24 mouse cellular contexts compared by ENCODE assay signal in genomic region chr1:84357216-84357615, GRCm38 (mm10). TPM values are rescaled to one million over a fixed set of nuclear protein-coding genes. Genes with fewer than 3 reads are reported as not detected.
DNase-seq lines count a peak whose midpoint lies in the region; ATAC-seq and TF ChIP-seq lines count a peak whose summit lies in the region.
"Had no signal": no experiment of that assay in that cellular context is flagged by ENCODE, and none has a peak within 500 bp of the region (broad histone marks: within the 10 kb centered on the region; RNA-seq: fewer than 3 reads in every experiment).

No protein-coding gene starts in this region.

- H3K36me3 ChIP-seq in heart, adult 2 months (ENCODE audit: control insufficient read depth, insufficient read depth, low read length) = no peaks in the 10 kb centered on the region
- H3K36me3 ChIP-seq in macrophage (ENCODE audit: inconsistent target) = no peaks in the 10 kb centered on the region
- H3K36me3 ChIP-seq: G1E had no signal

- no peak for TF ChIP-seq CTCF in heart, adult 2 months (IDR thresholded peaks at IDR 0.05)

- no peak for TF ChIP-seq POLR2A in heart, adult 2 months (IDR thresholded peaks at IDR 0.05; ENCODE audit: insufficient read depth, low read depth, low read length)

- DNase-seq in frontal cortex, postnatal 25 days (ENCODE audit: low spot score in 2 of 2) = no peak
- peak; percentile 58 for DNase-seq in heart, adult 11 months
- no peak for DNase-seq in heart, adult 2 months
- peak; percentile 60 for DNase-seq in brain, adult 2 months (ENCODE audit: low read depth, low spot score)
- no peak for DNase-seq in gastrocnemius, postnatal 4 days (ENCODE audit: low spot score in 2 of 2)
- no peak for DNase-seq in cerebellum, postnatal 14 days
- DNase-seq: adrenal gland, adult 2 months; adrenal gland, adult 8-10 months; adrenal gland, postnatal 10 days; adrenal gland, postnatal 14 days; adrenal gland, postnatal 25 days; adrenal gland, postnatal 36 days; B cell, adult 2 months; cerebellum, adult 11 months; cerebellum, adult 11-12 months; cerebellum, adult 18-20 months had no signal

- intact Hi-C loops in heart, adult 2 months (cut with DNase I) = no loop called here

- peak; percentile 64 for ATAC-seq in frontal cortex, adult (ENCODE audit: low TSS enrichment)
- ATAC-seq: activated CD4-positive, CD25-positive, alpha-beta regulatory T cell, adult 4 months; CD4-positive, CD25-positive, alpha-beta regulatory T cell, adult 4 months; Patski had no signal

- TF ChIP-seq EP300 in heart, adult 2 months (IDR thresholded peaks at IDR 0.05; ENCODE audit: insufficient read depth, low read depth, low read length) = no peak

- peaks cover 6% of the 10 kb centered on the region for H3K4me1 ChIP-seq in heart, adult 2 months (ENCODE audit: control insufficient read depth, insufficient read depth, low read length)

- WGBS in heart, adult 2 months = 81% methylated on average over 5 of the region's 5 CpGs
- WGBS in macrophage (ENCODE audit: missing documents) = 75% methylated on average over 5 of the region's 5 CpGs

- no peak overlapping the region for H3K27ac ChIP-seq in heart, adult 2 months
- peak overlapping the region; percentile 37 for H3K27ac ChIP-seq in macrophage

- no peak overlapping the region for H3K4me3 ChIP-seq in heart, adult 2 months
- H3K4me3 ChIP-seq in macrophage (ENCODE audit: inconsistent target) = no peak overlapping the region

- H3K9ac ChIP-seq in heart, adult 2 months (ENCODE audit: low read depth, low read length) = no peak overlapping the region

- no peaks in the 10 kb centered on the region for H3K79me2 ChIP-seq in heart, adult 2 months (replicated peaks; ENCODE audit: control insufficient read depth, insufficient read depth, low read length)
- 0 out of 2 replicates have a peak, but pooled peaks cover 10% of the 10 kb centered on the region for H3K79me2 ChIP-seq in macrophage (ENCODE audit: inconsistent target)

- no peaks in the 10 kb centered on the region for H3K27me3 ChIP-seq in heart, adult 2 months (ENCODE audit: control insufficient read depth, insufficient read depth, low read length)
- H3K27me3 ChIP-seq: CH12.LX, Patski had no signal

RNA-seq across cellular contexts. Expression of gene Pid1, which starts 6.8 kb away (rescaled TPM):
- 1 to 10 TPM; 8.9 to 9.4 TPM for total RNA-seq in heart, adult 2 months (2021)
- 9.1 and 9.5 TPM in 2 replicates for polyA plus RNA-seq in heart, adult 2 months (2012; rRNA removed)
- total RNA-seq in macrophage (2018; cell fraction: chromatin; rRNA removed) = 100 to 1,000 TPM; 298 to 910 (median 469) TPM
- total RNA-seq in macrophage (2018; cell fraction: cytosol; rRNA removed) = 100 to 1,000 TPM in 15 of 26 experiments, 10 to 100 TPM in 11; 81.2 to 152 (median 112) TPM
- 1,000 to 10,000 TPM in 1 of 26 experiments, 100 to 1,000 TPM in 25; 194 to 1,029 (median 383) TPM for total RNA-seq in macrophage (2018; cell fraction: nucleus; rRNA removed)
- 107 to 216 TPM (median 113 TPM) in 3 replicates for polyA plus RNA-seq in macrophage (2018)
- 10 to 100 TPM; 29.1 to 33.9 TPM for total RNA-seq in gastrocnemius, postnatal 4 days (2021)
- total RNA-seq: CH12.LX, MEL had no signal
- polyA plus RNA-seq: G1E had no signal

Comparison
In these comparisons a context has a peak if more than half of its experiments do, and no peak if none do; other contexts are left out.
1. DNase-seq: peak in heart, adult 11 months (single experiment) and brain, adult 2 months (single experiment); none in frontal cortex, postnatal 25 days (0 of 2), heart, adult 2 months (0 of 2), gastrocnemius, postnatal 4 days (0 of 2) and cerebellum, postnatal 14 days (0 of 2).